Mouse (Mus musculus) urinary bladder, postnatal 25 days (tissue): ENCODE results near the gene Cntnap4.
"Not testable (repeated sequence)": the region's sequence is repeated elsewhere in the genome, so short reads cannot be mapped to it uniquely, and the experiment has no call there.

Experiments used
- DNase-seq: peaks from one replicate; pipeline ENCODE4 v3.0.0; 2022; ENCODE audit warnings: low spot score

Gene Cntnap4

DNA sequence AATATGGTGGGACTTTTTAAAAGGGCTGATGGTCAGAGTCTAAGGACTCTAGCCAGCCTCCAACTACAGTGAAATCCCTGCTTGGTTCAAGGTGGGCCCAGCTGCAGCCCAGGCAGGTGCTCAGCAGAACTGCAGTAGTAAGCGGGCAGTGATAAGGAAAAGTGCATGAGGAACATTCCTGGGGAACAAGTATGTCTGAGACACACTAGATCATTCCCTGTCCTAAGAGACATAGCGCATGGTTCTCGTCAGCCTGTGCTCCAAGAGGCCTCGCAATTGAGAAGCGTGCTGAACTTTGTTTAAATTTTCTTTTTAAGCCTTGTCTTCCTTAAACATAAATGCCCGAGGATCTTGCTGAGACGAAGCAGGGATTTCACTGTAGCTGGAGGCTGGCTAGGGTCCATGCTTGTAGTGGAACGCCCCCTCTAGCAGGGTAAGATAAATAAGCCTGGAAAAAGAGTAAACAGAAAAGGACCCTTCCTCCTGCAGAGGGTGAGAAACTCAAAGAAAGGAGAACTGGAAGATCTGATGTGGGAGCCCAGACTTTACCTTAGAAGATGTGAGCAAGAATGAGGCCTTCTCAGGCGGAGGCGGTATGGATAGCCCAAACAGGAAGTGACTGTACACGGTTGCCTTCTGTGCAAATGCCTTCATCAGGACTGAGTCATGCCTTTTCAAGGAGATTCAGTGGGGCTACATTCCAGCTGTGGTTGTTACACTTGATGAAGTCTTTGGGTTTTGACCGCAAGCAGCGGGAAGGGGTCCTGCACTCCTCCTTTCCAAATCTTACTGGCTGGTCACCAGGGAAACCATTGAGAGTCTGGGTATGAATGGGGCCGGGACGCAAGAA, 161.0 kb downstream of the Cntnap4 start:
- no peak for DNase-seq

DNA sequence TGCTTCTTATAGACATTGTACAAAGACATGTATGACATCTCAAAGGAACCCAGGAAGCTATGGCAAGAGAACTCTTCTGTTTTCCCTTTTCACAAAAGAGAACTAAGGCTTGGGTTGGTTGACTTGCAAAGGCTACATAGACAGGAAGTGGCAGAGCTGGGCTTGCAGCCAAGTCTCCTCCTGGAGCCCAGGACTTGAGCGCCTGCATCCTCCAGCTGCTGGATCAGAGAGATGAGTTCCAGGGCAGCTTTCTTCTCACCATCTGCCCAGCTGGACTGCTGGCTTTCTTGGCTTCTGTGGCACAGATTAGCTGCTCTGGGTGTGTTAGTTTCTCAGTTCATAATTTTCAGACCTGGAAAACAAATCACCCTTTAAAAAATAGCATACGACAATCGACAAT, 165.7 kb downstream of the Cntnap4 start:
- no peak for DNase-seq

DNA sequence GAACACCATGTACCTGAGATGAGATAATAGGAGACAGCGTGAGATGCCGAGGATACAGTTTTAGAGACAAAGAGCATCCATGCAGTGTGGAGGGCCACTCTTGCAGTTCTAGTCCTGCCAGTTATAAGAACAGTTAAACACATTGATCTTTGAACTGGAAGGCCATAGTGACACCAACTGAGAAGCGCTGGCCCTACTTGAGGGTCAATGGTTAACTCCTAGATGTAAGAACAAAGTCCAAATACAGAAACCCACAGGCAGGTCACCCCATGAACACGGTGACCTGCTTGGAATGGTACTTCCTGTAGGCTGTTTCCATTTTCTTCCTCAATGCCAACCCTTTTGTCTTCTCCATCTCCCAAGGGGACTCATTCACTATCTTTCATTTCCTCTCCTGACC, 173.5 kb downstream of the Cntnap4 start:
- DNase-seq: no peak

DNA sequence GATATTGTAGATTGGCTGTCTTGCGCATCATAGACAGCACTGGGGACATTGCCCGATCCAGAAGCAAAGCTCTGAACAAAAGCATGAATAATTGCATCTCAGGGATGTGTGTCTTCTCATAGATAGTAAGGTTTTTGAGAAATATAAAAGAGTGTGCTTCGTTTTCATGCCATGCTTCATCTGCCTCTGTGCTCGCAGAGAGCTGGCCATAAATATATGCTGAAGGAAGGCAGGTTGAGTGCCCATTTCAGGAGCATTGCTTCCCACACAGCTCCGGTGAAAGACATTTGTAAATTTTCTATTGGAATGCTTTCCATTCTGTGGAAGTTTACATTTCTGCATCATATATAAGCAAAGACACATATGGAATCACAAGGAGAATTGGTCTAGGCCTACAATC, 177.5 kb downstream of the Cntnap4 start:
- DNase-seq: no peak

DNA sequence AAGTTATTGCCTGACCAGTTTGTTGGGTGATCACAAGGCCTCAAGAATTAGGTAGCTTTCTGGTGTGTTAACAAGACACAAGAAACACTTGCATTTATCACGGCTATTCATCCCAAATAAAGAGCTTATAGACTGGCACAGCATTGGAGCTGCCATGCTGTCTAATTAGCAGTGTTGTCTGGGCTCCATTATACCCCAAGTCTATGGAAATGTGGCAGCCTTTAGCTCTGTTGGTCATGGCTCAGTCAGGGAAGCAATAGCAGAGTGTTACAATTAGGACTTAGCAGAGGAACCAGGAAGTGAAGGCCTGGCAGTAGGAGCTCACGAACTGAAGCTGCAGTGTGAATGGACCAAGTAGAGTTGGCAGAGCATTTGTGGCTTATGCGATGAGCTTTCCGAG, 185.3 kb downstream of the Cntnap4 start:
- no peak for DNase-seq

DNA sequence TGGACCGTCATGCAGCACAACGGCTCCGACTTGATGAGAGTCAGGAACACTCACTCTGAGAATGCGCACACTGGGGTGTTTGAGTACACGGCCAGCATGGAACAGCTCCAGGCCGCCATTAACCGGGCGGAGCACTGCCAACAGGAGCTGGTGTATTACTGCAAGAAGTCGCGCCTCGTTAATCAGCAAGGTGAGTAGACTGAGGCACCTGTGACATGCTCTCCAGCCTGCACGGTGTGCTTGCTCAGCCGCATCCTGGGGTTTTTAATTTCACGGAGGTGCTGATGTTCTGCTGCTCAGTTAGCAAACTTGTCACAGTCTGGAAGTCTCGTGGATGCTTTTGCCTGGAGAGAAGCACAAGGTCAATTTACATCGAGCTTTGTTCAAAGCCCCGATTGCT, 233.2 kb downstream of the Cntnap4 start:
- DNase-seq: no peak

DNA sequence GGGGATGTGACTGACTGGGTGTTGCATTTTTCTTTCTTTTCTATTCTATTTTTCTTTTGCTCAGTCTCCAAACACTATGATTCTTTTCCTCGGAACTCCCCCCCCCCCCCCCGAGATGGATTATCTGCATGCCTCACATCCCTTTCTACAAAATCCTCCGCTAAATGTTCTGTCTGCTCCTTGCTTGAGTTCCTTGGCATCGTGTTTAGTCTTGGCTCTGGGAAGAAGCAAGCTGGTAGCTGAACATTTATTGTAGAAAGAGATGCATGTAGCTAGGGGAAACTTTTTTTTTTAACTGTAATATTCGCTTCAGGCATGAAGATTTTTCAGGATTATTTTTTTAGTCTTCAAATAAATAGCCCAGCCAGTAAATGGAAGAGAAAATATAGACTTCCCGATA, 239.5 kb downstream of the Cntnap4 start:
- no peak for DNase-seq

GRCm38 (mm10) chr8:112841057-112841456, 271.2 kb downstream of the Cntnap4 start:
- no peak for DNase-seq

- not testable (repeated sequence) for DNase-seq
Measured at GRCm38 (mm10) chr8:112849541-112849940, 279.7 kb downstream of the Cntnap4 start.

- DNase-seq: no peak
Measured at GRCm38 (mm10) chr8:112906458-112907112, 336.7 kb downstream of the Cntnap4 start.

- DNase-seq: no peak
Measured at GRCm38 (mm10) chr8:112909527-112909926, 339.7 kb downstream of the Cntnap4 start.

GRCm38 (mm10) chr8:112911422-112911821, 341.6 kb downstream of the Cntnap4 start:
- DNase-seq: no peak

- DNase-seq: no peak
Measured at GRCm38 (mm10) chr8:112922151-112922550, 352.3 kb downstream of the Cntnap4 start.

DNA sequence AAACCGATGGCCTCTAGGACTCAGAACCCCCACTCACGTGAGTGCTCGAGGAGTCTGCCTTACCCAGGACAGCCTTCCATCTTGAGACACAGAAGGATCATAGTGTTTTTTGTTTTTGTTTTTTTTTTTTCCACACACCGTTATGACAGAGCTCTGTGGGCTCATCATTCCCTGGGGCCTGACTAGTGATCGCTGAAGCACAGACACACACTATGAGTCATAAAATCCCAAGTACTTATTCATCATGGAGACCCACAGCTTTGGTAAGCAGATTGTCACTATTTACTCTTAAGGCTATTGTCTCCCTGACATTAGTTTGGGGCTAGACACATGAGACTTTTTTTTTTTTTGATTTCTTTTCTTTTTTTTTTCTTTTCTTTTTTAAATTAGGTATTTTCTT, 352.9 kb downstream of the Cntnap4 start:
- DNase-seq: no peak
